Mouse (Mus musculus): ENCODE measurements around the gene Nkx3-2.

GRCm38 (mm10) chr5:41794434-41794833, 30.1 kb upstream of the Nkx3-2 start:
- TF ChIP-seq POLR2A (IDR thresholded peaks at IDR 0.05; ENCODE audit: insufficient read depth, low read depth, low read length), result no peak
- no peak for TF ChIP-seq EP300 (IDR thresholded peaks at IDR 0.05; ENCODE audit: insufficient read depth, low read depth, low read length)
- TF ChIP-seq CTCF (IDR thresholded peaks at IDR 0.05), result no peak

Measured in heart, adult 2 months (tissue).